20 mouse cellular contexts compared by ENCODE assay signal in genomic region chr2:35477999-35478811, GRCm38 (mm10). TPM values are rescaled to one million over a fixed set of nuclear protein-coding genes. Genes with fewer than 3 reads are reported as not detected.
DNase-seq lines count a peak whose midpoint lies in the region; ATAC-seq and TF ChIP-seq lines count a peak whose summit lies in the region.
"Had no signal": no experiment of that assay in that cellular context is flagged by ENCODE, and none has a peak within 500 bp of the region (broad histone marks: within the 10 kb centered on the region; RNA-seq: fewer than 3 reads in every experiment).

No protein-coding gene starts in this region.

- intact Hi-C loops in heart, postnatal 10 days (cut with DNase I): no loop called here

- H3K27me3 ChIP-seq in heart, embryonic 10.5 days (ENCODE audit: insufficient read depth, poor library complexity, severe bottlenecking): no peaks in the 10 kb centered on the region
- no peaks in the 10 kb centered on the region for H3K27me3 ChIP-seq in forebrain, embryonic 16.5 days (replicated peaks; ENCODE audit: control insufficient read depth, insufficient read depth, low read length)
- no peaks in the 10 kb centered on the region for H3K27me3 ChIP-seq in midbrain, embryonic 15.5 days (replicated peaks)
- H3K27me3 ChIP-seq: limb, embryonic 12.5 days; lung, embryonic 15.5 days had no signal

- no peak for TF ChIP-seq POLR2A in embryonic fibroblast, embryonic 13.5 days (IDR thresholded peaks at IDR 0.05; ENCODE audit: low read depth, low read length)

- no peak for TF ChIP-seq CTCF in embryonic fibroblast, embryonic 13.5 days (IDR thresholded peaks at IDR 0.05; ENCODE audit: borderline replicate concordance, insufficient read depth, low read length)

- DNase-seq in heart, embryonic 10.5 days (ENCODE audit: low spot score): peak; percentile 30
- DNase-seq in heart, postnatal 10 days: no peak
- peak; percentile 85 for DNase-seq in 3134 (ENCODE audit: extremely low read depth, insufficient read length, low spot score)
- peak; percentile 83 for DNase-seq in NIH3T3 (ENCODE audit: low read depth)
- DNase-seq in kidney, adult 18-20 months: no peak
- DNase-seq: adrenal gland, postnatal 14 days; cerebellum, adult 18-20 months; cerebellum, postnatal 10 days; gastrocnemius, postnatal 25 days; heart, adult 18-20 months; kidney, postnatal 14 days; thymus, postnatal 4 days had no signal

- no peak overlapping the region for H3K4me3 ChIP-seq in heart, embryonic 10.5 days
- no peak overlapping the region for H3K4me3 ChIP-seq in embryonic fibroblast, embryonic 13.5 days (ENCODE audit: insufficient read depth, low read length)
- H3K4me3 ChIP-seq in forebrain, embryonic 16.5 days (replicated peaks; ENCODE audit: low read length): no peak overlapping the region
- H3K4me3 ChIP-seq in midbrain, embryonic 15.5 days: no peak overlapping the region
- H3K4me3 ChIP-seq: limb, embryonic 12.5 days; lung, embryonic 15.5 days had no signal

- no peak overlapping the region for H3K9ac ChIP-seq in forebrain, embryonic 16.5 days (replicated peaks; ENCODE audit: low read depth, low read length)
- H3K9ac ChIP-seq in midbrain, embryonic 15.5 days: no peak overlapping the region
- H3K9ac ChIP-seq: limb, embryonic 12.5 days; lung, embryonic 15.5 days had no signal

- ATAC-seq in forebrain, embryonic 16.5 days: no peak
- ATAC-seq in midbrain, embryonic 15.5 days (replicated peaks): no peak
- ATAC-seq: hindbrain, embryonic 16.5 days; intestine, embryonic 16.5 days had no signal

- peak overlapping the region; percentile 72; the same call in 1 of the 2 replicates for H3K27ac ChIP-seq in heart, embryonic 10.5 days
- H3K27ac ChIP-seq in embryonic fibroblast, embryonic 13.5 days (ENCODE audit: insufficient read depth, low read length): peak overlapping the region; percentile 93
- no peak overlapping the region for H3K27ac ChIP-seq in forebrain, embryonic 16.5 days (ENCODE audit: low read length)
- no peak overlapping the region for H3K27ac ChIP-seq in midbrain, embryonic 15.5 days
- H3K27ac ChIP-seq: limb, embryonic 12.5 days; lung, embryonic 15.5 days had no signal

- H3K4me1 ChIP-seq in heart, embryonic 10.5 days: peaks cover 35% of the 10 kb centered on the region
- peaks cover 6% of the 10 kb centered on the region; the same call in 1 of the 2 replicates for H3K4me1 ChIP-seq in embryonic fibroblast, embryonic 13.5 days (ENCODE audit: control insufficient read depth, insufficient read depth, low read length)
- no peaks in the 10 kb centered on the region; the same call in 1 of the 2 replicates for H3K4me1 ChIP-seq in forebrain, embryonic 16.5 days (replicated peaks; ENCODE audit: control insufficient read depth, insufficient read depth, low read length)
- H3K4me1 ChIP-seq in midbrain, embryonic 15.5 days: no peaks in the 10 kb centered on the region
- H3K4me1 ChIP-seq: lung, embryonic 15.5 days had no signal

- WGBS in heart, embryonic 10.5 days: 68% methylated on average over 10 of the region's 10 CpGs
- WGBS in forebrain, embryonic 16.5 days: 81% methylated on average over 10 of the region's 10 CpGs
- 86% methylated on average over 10 of the region's 10 CpGs for WGBS in midbrain, embryonic 15.5 days

- no peaks in the 10 kb centered on the region for H3K9me3 ChIP-seq in heart, embryonic 10.5 days
- H3K9me3 ChIP-seq in forebrain, embryonic 16.5 days (ENCODE audit: control insufficient read depth, low read length): no peaks in the 10 kb centered on the region
- H3K9me3 ChIP-seq in midbrain, embryonic 15.5 days: no peaks in the 10 kb centered on the region
- H3K9me3 ChIP-seq: limb, embryonic 12.5 days; lung, embryonic 15.5 days had no signal

- H3K4me2 ChIP-seq in forebrain, embryonic 16.5 days (ENCODE audit: low read length): no peak overlapping the region
- H3K4me2 ChIP-seq in midbrain, embryonic 15.5 days: no peak overlapping the region
- H3K4me2 ChIP-seq: limb, embryonic 12.5 days; lung, embryonic 15.5 days; midbrain, embryonic 11.5 days had no signal

- no peaks in the 10 kb centered on the region for H3K36me3 ChIP-seq in heart, embryonic 10.5 days
- no peaks in the 10 kb centered on the region for H3K36me3 ChIP-seq in forebrain, embryonic 16.5 days (ENCODE audit: control insufficient read depth, insufficient read depth)
- no peaks in the 10 kb centered on the region for H3K36me3 ChIP-seq in midbrain, embryonic 15.5 days (replicated peaks)
- H3K36me3 ChIP-seq: limb, embryonic 12.5 days; lung, embryonic 15.5 days had no signal

RNA-seq across cellular contexts. Expression of gene Ggta1, which starts 15.2 kb away (rescaled TPM):
- 30.4 and 51.3 TPM in 2 replicates for polyA plus RNA-seq in heart, embryonic 10.5 days (2016; fragmentation: Nextera tagmentation; extraction: Ambion mirVana)
- 10 to 100 TPM; 19.9 to 28.8 TPM for total RNA-seq in heart, postnatal 10 days (2021)
- polyA plus RNA-seq in embryonic fibroblast, embryonic 13.5 days (2011; ENCODE audit: insufficient read length, low read depth, missing spikeins): 58.5 and 77.0 TPM in 2 replicates
- polyA plus RNA-seq in forebrain, embryonic 16.5 days (2015; fragmentation: Nextera tagmentation; extraction: Ambion mirVana): 4.1 and 6.5 TPM in 2 replicates
- polyA plus RNA-seq in midbrain, embryonic 15.5 days (2015; fragmentation: Nextera tagmentation; extraction: Ambion mirVana): 6.3 and 6.6 TPM in 2 replicates

Comparison
In these comparisons a context has a peak if more than half of its experiments do, and no peak if none do; other contexts are left out.
1. DNase-seq: peak in heart, embryonic 10.5 days (single experiment), 3134 (single experiment) and NIH3T3 (single experiment); none in heart, postnatal 10 days (0 of 2) and kidney, adult 18-20 months (single experiment).
2. H3K27ac ChIP-seq: peak in heart, embryonic 10.5 days (single experiment) and embryonic fibroblast, embryonic 13.5 days (single experiment); none in forebrain, embryonic 16.5 days (single experiment) and midbrain, embryonic 15.5 days (single experiment).